Mouse (Mus musculus) liver, postnatal 0 days (tissue): ENCODE results near the gene Elac2.

Experiments used
- CTCF ChIP-seq: sonication (generic); IDR thresholded peaks from 2 replicates; pipeline ENCODE4 v1.5.1; 2016; ENCODE audit warnings: antibody characterized with exemption, low read depth
- EP300 ChIP-seq: IDR thresholded peaks from 2 replicates; pipeline ENCODE4 v1.6.1; 2016; ENCODE audit warnings: antibody characterized with exemption, low read depth, mild to moderate bottlenecking

DNA sequence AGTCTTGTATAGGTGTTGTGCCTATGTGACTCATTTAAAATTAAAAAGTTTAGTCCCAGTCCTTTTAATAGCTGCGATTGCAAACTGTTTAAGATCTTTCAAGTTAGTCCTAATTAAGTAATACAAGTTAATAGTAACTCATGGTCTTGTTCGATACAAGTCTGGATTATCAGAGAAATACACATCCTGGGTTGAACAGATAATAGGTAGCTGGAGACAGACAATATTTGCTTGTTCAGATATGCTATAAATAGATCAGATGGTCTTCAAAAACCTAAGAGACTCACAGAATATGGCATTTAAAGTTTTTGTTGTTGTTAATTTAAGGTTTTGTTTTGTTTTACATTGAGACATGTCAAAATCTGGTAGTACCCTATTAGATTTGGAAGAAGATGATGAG lies 6.4 kb upstream of the Elac2 start:
- TF ChIP-seq CTCF, result no peak
- TF ChIP-seq EP300, result no peak
